Mouse (Mus musculus): ENCODE data around the gene Dnajc22.

The Dnajc22 gene

DNA sequence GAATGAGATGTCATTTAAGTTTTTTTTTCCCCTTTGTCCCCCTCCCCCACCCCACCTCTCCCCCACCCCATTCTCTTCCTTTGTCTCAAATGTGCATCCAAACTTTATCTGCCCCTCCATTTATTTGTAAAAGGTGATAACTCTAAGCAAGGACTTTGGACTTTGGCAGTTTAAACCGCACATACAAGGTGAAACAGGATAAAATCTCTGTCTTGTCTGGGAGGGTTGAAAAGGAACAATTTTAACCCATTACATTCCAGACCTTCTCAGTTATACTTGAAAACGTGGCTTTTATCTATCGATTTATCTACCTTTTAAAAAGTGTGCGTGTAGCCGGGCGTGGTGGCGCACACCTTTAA is 22.1 kb downstream of the Dnajc22 start:
- DNase-seq (ENCODE audit: low read depth, low spot score): no peak

DNA sequence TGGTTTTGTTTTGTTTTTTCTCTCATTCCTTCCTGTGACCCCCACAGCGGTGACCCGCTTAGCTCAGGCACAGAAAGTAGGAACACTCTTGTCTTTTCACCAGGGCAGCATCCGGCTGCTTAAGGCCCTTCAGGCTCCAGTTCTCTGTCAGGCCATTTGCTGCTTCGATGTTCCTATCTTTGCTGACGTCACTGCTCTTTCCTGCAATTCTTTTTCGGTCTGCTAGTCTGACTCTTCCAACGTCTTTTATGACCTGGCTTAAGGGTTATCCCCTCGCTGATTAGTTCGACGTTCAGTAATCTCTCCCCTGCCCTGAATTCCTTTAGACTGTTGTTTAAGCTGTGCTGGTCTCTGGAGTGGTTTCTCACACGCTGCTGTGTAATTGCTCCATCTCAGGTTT is 23.6 kb downstream of the Dnajc22 start:
- no peak for DNase-seq (ENCODE audit: low read depth, low spot score)

DNA sequence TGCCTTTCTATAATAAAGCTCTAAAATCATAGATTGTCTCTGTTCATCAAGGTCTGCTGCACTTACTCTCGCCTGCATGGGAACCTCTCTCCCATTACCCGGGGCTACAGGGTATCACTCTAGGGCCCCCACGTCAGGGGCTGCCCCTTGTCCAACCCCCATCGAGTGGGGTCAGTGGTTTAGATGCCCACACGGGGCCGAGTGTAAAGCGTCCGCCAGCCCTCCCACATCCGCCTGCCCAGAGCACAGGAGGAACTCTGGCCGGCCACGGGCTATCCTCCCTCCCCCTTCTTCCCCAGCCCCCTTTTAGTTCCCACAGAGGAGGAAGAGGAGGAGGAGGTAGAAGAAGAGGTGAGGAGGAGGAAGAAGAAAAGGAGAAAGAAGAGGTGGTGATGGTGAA is 27.8 kb downstream of the Dnajc22 start:
- no peak for DNase-seq (ENCODE audit: low read depth, low spot score)

DNA sequence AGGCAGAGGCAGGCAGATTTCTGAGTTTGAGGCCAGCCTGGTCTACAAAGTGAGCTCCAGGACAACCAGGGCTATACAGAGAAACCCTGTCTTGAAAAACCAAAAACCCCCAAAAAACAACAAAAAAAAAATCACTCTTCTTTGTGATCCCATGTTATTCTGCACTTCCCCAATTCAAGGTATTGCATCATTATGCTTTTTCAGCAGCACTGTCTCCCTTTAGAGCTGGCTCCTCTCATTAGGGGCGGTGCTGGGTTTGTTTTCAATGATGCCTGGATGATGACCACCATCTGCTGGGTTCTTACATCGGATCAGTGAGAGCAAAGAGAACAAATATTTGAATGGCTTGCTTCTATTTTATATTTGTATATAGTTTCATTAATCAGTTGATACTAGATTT is 29.7 kb downstream of the Dnajc22 start:
- peak; percentile 22 for DNase-seq (ENCODE audit: low read depth, low spot score)

DNA sequence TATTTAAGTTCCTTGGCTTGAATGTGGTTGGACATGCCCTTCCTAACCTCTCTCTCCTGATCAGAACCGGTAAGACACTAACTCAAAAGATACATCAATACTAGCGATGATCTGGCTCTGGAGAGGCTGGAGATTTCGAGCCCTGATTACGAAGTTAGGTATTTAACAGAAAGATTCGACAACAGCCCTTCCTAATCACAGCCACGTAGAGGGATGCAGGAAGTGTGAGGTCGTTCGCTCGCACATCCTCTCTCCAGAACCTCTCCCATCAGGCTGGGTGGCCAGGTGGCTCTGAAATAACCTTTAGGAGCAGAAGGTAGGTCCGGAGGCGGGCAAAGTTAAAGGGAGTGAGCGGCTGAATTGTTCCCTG is 32.7 kb downstream of the Dnajc22 start, which contains the start of gene Spats2:
Spats2 (plus strand) TSS at position 206 of the 370 bp plus-strand sequence.
- DNase-seq (ENCODE audit: low read depth, low spot score): no peak

GRCm38 (mm10) chr15:99126081-99126815 is 33.3 kb downstream of the Dnajc22 start:
- peak; percentile 84 for DNase-seq (ENCODE audit: low read depth, low spot score)

DNA sequence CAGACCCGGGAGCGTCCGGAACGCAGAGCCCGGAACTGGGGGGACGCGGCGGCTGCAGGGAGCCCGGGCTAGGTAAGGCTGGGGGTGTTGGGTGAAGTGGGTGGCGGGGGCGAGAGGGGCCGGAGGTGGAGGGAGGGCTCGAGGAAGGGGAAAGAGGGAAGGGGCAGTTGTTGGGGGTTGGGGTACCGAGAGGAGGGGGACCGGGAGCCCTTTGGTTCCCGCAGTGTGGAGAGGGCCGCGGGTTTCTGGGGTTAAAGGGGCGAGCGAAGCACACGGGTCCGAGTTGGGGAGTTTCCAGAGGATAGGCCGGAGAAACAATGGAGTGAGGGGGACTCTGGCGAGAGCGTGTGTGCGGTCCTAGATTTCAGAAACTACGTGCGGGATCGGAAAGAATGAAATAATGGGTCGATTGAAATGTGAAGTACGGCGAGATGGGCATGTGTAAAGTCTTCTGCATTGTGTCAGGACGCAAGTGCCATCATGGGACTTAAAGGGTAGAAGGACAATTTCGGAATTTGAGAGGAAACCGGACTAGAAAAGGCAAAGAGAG is 33.9 kb downstream of the Dnajc22 start:
- peak; percentile 47 for DNase-seq (ENCODE audit: low read depth, low spot score)

- DNase-seq (ENCODE audit: low read depth, low spot score): no peak
These were observed 35.0 kb downstream of the Dnajc22 start for GRCm38 (mm10) chr15:99127851-99128522.

- no peak for DNase-seq (ENCODE audit: low read depth, low spot score)
These were observed 36.5 kb downstream of the Dnajc22 start for GRCm38 (mm10) chr15:99129441-99129840.

GRCm38 (mm10) chr15:99129956-99130910 is 37.3 kb downstream of the Dnajc22 start:
- DNase-seq (ENCODE audit: low read depth, low spot score): no peak

DNA sequence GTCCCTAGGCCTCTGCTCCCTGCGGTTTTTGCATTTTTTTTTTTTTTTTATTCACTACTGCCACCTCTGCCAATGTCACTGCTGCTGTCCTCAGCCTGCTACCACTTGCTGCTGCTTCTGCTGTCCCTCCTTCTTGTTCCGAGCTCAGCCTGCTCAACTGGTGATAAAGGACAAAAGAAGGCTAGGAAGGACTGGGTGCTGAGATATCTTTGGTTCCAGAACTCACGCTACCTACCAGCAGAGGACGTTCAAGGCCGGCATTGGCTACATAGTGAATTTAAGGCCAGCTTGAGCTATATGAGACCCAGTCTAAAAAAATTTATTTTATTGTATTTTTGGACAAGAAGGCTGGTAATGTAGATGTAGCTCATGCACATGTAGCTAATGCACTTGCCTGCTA is 45.4 kb downstream of the Dnajc22 start:
- no peak for DNase-seq (ENCODE audit: low read depth, low spot score)

- peak; percentile 51 for DNase-seq (ENCODE audit: low read depth, low spot score)
These were observed 46.7 kb downstream of the Dnajc22 start for GRCm38 (mm10) chr15:99139669-99140068.

GRCm38 (mm10) chr15:99150516-99150915 is 57.5 kb downstream of the Dnajc22 start:
- DNase-seq (ENCODE audit: low read depth, low spot score): no peak

GRCm38 (mm10) chr15:99151324-99151723 is 58.4 kb downstream of the Dnajc22 start:
- no peak for DNase-seq (ENCODE audit: low read depth, low spot score)

GRCm38 (mm10) chr15:99153466-99153865 is 60.5 kb downstream of the Dnajc22 start:
- no peak for DNase-seq (ENCODE audit: low read depth, low spot score)

All from A20 (cell line).